Mouse (Mus musculus): ENCODE results near the gene Adam20. TPM values are rescaled to one million over a fixed set of nuclear protein-coding genes. Genes with fewer than 3 reads are reported as not detected.
"Not testable (repeated sequence)": the region's sequence is repeated elsewhere in the genome, so short reads cannot be mapped to it uniquely, and the experiment has no call there.

Adam20 gene
- polyA plus RNA-seq (2015; fragmentation: Nextera tagmentation; extraction: Ambion mirVana), result not detected in 2 replicates

DNA sequence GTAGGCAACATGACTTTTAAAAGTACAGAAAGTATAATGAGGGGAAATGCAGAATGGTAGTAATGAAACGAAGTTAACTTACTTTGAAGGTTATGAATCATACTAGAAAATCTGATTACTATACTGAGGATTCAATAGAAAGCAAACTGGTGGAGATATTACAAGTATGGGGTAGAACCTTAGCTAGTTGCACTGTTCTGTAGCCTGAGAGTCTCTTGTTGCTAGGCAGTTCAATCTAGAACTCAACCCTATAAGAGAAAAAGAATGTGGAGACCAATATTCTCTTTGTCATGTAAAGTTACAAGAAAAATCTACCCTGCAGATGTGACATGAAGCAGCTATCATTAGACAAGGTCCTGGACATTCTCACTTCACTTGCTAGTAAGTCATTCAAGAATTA, at the start of gene Adam20:
Gene Adam20 (plus strand): TSS at position 301 of the 400 bp plus-strand sequence.
- H3K4me1 ChIP-seq; H3K36me3 ChIP-seq; H3K27me3 ChIP-seq; H3K4me2 ChIP-seq; H3K4me3 ChIP-seq; ATAC-seq (ENCODE audit: insufficient number of reproducible peaks, low FRiP score, low TSS enrichment, low read depth); H3K27ac ChIP-seq; H3K9me3 ChIP-seq; H3K9ac ChIP-seq: not testable (repeated sequence)
- WGBS, result 68% methylated on average over 1 of the region's 1 CpGs

DNA sequence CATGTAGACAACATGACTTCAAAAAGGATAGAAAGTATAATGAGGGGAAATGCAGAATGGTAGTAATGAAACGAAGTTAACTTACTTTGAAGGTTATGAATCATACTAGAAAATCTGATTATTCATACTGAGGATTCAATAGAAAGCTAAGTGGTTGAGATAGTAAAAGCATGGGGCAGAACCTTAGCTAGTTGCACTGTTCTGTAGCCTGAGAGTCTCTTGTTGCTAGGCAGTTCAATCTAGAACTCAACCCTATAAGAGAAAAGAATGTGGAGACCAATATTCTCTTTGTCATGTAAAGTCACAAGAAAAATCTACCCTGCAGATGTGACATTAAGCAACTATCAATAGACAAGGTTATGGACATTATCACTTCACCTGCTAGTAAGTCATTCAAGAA, 41.2 kb upstream of the Adam20 start, which contains the start of gene Adam25:
Gene Adam25 (plus strand): TSS at position 301 of the 400 bp plus-strand sequence.
- 49% methylated on average over 1 of the region's 1 CpGs for WGBS
- H3K27ac ChIP-seq; ATAC-seq (ENCODE audit: insufficient number of reproducible peaks, low FRiP score, low TSS enrichment, low read depth); H3K9me3 ChIP-seq; H3K4me1 ChIP-seq; H3K4me2 ChIP-seq; H3K9ac ChIP-seq; H3K36me3 ChIP-seq; H3K27me3 ChIP-seq; H3K4me3 ChIP-seq: not testable (repeated sequence)

GRCm38 (mm10) chr8:40783320-40783719, 9.8 kb upstream of the Adam20 start:
- no peaks in the 10 kb centered on the region for H3K4me1 ChIP-seq
- H3K36me3 ChIP-seq, result no peaks in the 10 kb centered on the region
- H3K9me3 ChIP-seq, result no peaks in the 10 kb centered on the region
- no peak overlapping the region for H3K27ac ChIP-seq
- no peaks in the 10 kb centered on the region for H3K27me3 ChIP-seq
- H3K4me3 ChIP-seq, result no peak overlapping the region
- H3K9ac ChIP-seq, result no peak overlapping the region
- ATAC-seq (ENCODE audit: insufficient number of reproducible peaks, low FRiP score, low TSS enrichment, low read depth), result no peak
- no peak overlapping the region for H3K4me2 ChIP-seq

DNA sequence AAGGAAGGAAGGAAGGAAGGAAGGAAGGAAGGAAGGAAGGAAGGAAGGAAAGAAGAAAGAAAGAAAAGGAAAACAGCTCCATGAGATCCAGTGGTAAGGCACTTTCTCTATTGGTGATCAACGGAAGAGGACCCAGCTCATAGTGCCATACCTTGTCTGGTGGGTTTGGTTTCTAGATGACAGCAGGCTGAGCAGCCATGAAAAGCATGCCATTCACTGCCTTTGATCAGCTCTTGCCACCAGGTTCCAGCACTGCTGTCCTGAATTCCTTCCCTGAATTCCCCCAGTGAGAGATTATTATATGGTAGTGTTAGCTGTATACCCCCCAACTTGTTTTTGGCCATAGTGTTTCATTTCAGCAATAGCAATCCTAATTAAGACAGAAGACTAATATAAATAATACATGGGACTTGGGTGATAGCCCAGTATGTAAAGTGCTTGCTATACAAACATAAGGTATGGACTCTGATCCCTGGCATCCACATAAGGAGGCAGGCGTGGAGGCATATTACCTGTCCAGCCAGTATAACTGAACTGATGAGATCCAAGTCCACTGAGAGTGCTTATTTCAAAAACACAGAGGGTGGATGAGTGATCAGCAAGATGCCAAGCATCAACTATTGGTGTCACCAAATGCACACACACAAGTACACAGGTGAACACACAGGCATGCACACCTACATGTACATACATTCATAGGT, 10.5 kb downstream of the Adam20 start:
- Histone ChIP-seq H3K27me3 (no peaks in the 10 kb centered on the region), H3K4me3 (no peak overlapping the region), H3K9me3 (no peaks in the 10 kb centered on the region), H3K36me3 (no peaks in the 10 kb centered on the region), H3K9ac (no peak overlapping the region), H3K4me1 (no peaks in the 10 kb centered on the region), H3K4me2 (no peak overlapping the region), H3K27ac (no peak overlapping the region)
- no peak for ATAC-seq (ENCODE audit: insufficient number of reproducible peaks, low FRiP score, low TSS enrichment, low read depth)
- 85% methylated on average over 2 of the region's 2 CpGs for WGBS

Other genes with a start within 250 kb of the Adam20 start
- not detected in 2 replicates for gene Adam24, start 118.2 kb upstream of the Adam20 start, polyA plus RNA-seq (2015; fragmentation: Nextera tagmentation; extraction: Ambion mirVana)
- gene Adam25, start 41.1 kb upstream of the Adam20 start, polyA plus RNA-seq (2015; fragmentation: Nextera tagmentation; extraction: Ambion mirVana), result not detected in 2 replicates
- gene Adam39, start 29.7 kb downstream of the Adam20 start, polyA plus RNA-seq (2015; fragmentation: Nextera tagmentation; extraction: Ambion mirVana), result not detected in 2 replicates

Data from limb, embryonic 15.5 days (tissue).